14 mouse cellular contexts compared by ENCODE assay signal in genomic region chr5:108645651-108646342, GRCm38 (mm10). TPM values are rescaled to one million over a fixed set of nuclear protein-coding genes. Genes with fewer than 3 reads are reported as not detected.
DNase-seq lines count a peak whose midpoint lies in the region; TF ChIP-seq lines count a peak whose summit lies in the region.
"Had no signal": no experiment of that assay in that cellular context is flagged by ENCODE, and none has a peak within 500 bp of the region (broad histone marks: within the 10 kb centered on the region; RNA-seq: fewer than 3 reads in every experiment).

No protein-coding gene starts in this region.

- no peak overlapping the region for H3K4me3 ChIP-seq in heart, adult 2 months
- H3K4me3 ChIP-seq: embryonic facial prominence, embryonic 12.5 days; limb, embryonic 15.5 days; neural tube, embryonic 13.5 days had no signal

- no peak overlapping the region for H3K9ac ChIP-seq in heart, adult 2 months (ENCODE audit: low read depth, low read length)
- H3K9ac ChIP-seq: embryonic facial prominence, embryonic 12.5 days; limb, embryonic 15.5 days; neural tube, embryonic 13.5 days had no signal

- 81% methylated on average over 9 of the region's 9 CpGs for whole genome bisulfite sequencing in heart, adult 2 months

- peak; percentile 44 for TF ChIP-seq CTCF in heart, adult 2 months (IDR thresholded peaks at IDR 0.05)
- no peak for TF ChIP-seq CTCF in brain, embryonic 14.5 days (IDR thresholded peaks at IDR 0.05; ENCODE audit: borderline replicate concordance, extremely low read depth, insufficient read depth, insufficient read length)

- no peak overlapping the region for H3K27ac ChIP-seq in heart, adult 2 months
- H3K27ac ChIP-seq: embryonic facial prominence, embryonic 12.5 days; limb, embryonic 15.5 days; neural tube, embryonic 13.5 days had no signal

- TF ChIP-seq POLR2A in heart, adult 2 months (IDR thresholded peaks at IDR 0.05; ENCODE audit: insufficient read depth, low read depth, low read length) = no peak
- no peak for TF ChIP-seq POLR2A in brain, embryonic 14.5 days (IDR thresholded peaks at IDR 0.05; ENCODE audit: borderline replicate concordance, extremely low read depth, insufficient read depth, insufficient read length, poor library complexity, severe bottlenecking)

- H3K4me1 ChIP-seq in heart, adult 2 months (ENCODE audit: control insufficient read depth, insufficient read depth, low read length) = no peaks in the 10 kb centered on the region
- H3K4me1 ChIP-seq: embryonic facial prominence, embryonic 12.5 days; limb, embryonic 15.5 days; neural tube, embryonic 13.5 days had no signal

- H3K79me2 ChIP-seq in heart, adult 2 months (replicated peaks; ENCODE audit: control insufficient read depth, insufficient read depth, low read length) = no peaks in the 10 kb centered on the region; the same call in 1 of the 2 replicates

- H3K27me3 ChIP-seq in heart, adult 2 months (ENCODE audit: control insufficient read depth, insufficient read depth, low read length) = no peaks in the 10 kb centered on the region
- H3K27me3 ChIP-seq: embryonic facial prominence, embryonic 12.5 days; limb, embryonic 15.5 days; neural tube, embryonic 13.5 days had no signal

- intact Hi-C loops in heart, adult 2 months (cut with DNase I) = no loop called here
- intact Hi-C loops in heart, postnatal 36 days (cut with DNase I) = no loop called here
- intact Hi-C loops in left cerebral cortex, postnatal 4 days (cut with DNase I) = no loop called here

- DNase-seq in heart, adult 2 months = no peak
- DNase-seq in heart, postnatal 36 days = no peak
- peak; percentile 82 for DNase-seq in left cerebral cortex, postnatal 4 days
- DNase-seq in left cerebral cortex, adult 8-10 months (ENCODE audit: low spot score in 2 of 2) = no peak
- peak; percentile 21 for DNase-seq in brain, embryonic 14.5 days (ENCODE audit: low read depth)
- peak; percentile 72 to 77 for DNase-seq in cerebellum, postnatal 25 days
- DNase-seq in adrenal gland, adult 18-20 months (ENCODE audit: low spot score in 2 of 2) = no peak
- DNase-seq in retina, postnatal 1 day = no peak
- DNase-seq: kidney, postnatal 4 days; thymus, adult 18-20 months had no signal

- no peak for TF ChIP-seq EP300 in heart, adult 2 months (IDR thresholded peaks at IDR 0.05; ENCODE audit: insufficient read depth, low read depth, low read length)

- H3K36me3 ChIP-seq in heart, adult 2 months (ENCODE audit: control insufficient read depth, insufficient read depth, low read length) = no peaks in the 10 kb centered on the region

RNA-seq across cellular contexts. Expression of gene Idua, which starts 14.3 kb away (rescaled TPM):
- total RNA-seq in heart, adult 2 months (2021) = 10 to 100 TPM; 21.7 to 23.2 TPM
- polyA plus RNA-seq in heart, adult 2 months (2012; rRNA removed) = 30.4 and 33.3 TPM in 2 replicates
- total RNA-seq in heart, postnatal 36 days (2021) = 10 to 100 TPM; 21.6 to 21.8 TPM
- total RNA-seq in left cerebral cortex, postnatal 4 days (2021) = 1 to 10 TPM; 9.8 to 9.9 TPM
- 10 to 100 TPM; 19.0 to 25.3 (median 23.0) TPM for total RNA-seq in left cerebral cortex, adult 8-10 months (2022)
- polyA plus RNA-seq in brain, embryonic 14.5 days (2012; rRNA removed) = 16.3 and 17.6 TPM in 2 replicates
- 10 to 100 TPM; 14.3 to 14.8 TPM for total RNA-seq in adrenal gland, adult 18-20 months (2021)

RNA-seq across cellular contexts. Expression of gene Tmem175, which starts 16.2 kb away (rescaled TPM):
- 1 to 10 TPM; 8.3 to 9.6 TPM for total RNA-seq in heart, adult 2 months (2021)
- polyA plus RNA-seq in heart, adult 2 months (2012; rRNA removed) = 26.1 and 36.0 TPM in 2 replicates
- total RNA-seq in heart, postnatal 36 days (2021) = 10 to 100 TPM in 1 of 2 experiments, 1 to 10 TPM in 1; 9.8 to 11.8 TPM
- 10 to 100 TPM; 24.3 to 25.3 TPM for total RNA-seq in left cerebral cortex, postnatal 4 days (2021)
- 10 to 100 TPM; 37.1 to 43.1 (median 39.5) TPM for total RNA-seq in left cerebral cortex, adult 8-10 months (2022)
- 32.6 and 39.4 TPM in 2 replicates for polyA plus RNA-seq in brain, embryonic 14.5 days (2012; rRNA removed)
- total RNA-seq in adrenal gland, adult 18-20 months (2021) = 10 to 100 TPM; 17.2 to 25.4 TPM

RNA-seq across cellular contexts. Expression of gene Gak, which starts 16.2 kb away (rescaled TPM):
- total RNA-seq in heart, adult 2 months (2021) = 10 to 100 TPM; 19.6 to 20.4 TPM
- 23.3 and 28.3 TPM in 2 replicates for polyA plus RNA-seq in heart, adult 2 months (2012; rRNA removed)
- total RNA-seq in heart, postnatal 36 days (2021) = 10 to 100 TPM; 22.2 to 22.5 TPM
- total RNA-seq in left cerebral cortex, postnatal 4 days (2021) = 10 to 100 TPM; 72.0 to 78.4 TPM
- total RNA-seq in left cerebral cortex, adult 8-10 months (2022) = 100 to 1,000 TPM in 1 of 4 experiments, 10 to 100 TPM in 3; 97.5 to 105 (median 99.5) TPM
- polyA plus RNA-seq in brain, embryonic 14.5 days (2012; rRNA removed) = 62.7 and 68.3 TPM in 2 replicates
- total RNA-seq in adrenal gland, adult 18-20 months (2021) = 10 to 100 TPM; 78.1 to 94.1 TPM

RNA-seq across cellular contexts. Expression of gene Dgkq, which starts 23.7 kb away (rescaled TPM):
- total RNA-seq in heart, adult 2 months (2021) = 1 to 10 TPM; 5.0 to 6.6 TPM
- polyA plus RNA-seq in heart, adult 2 months (2012; rRNA removed) = 9.2 and 15.6 TPM in 2 replicates
- total RNA-seq in heart, postnatal 36 days (2021) = 1 to 10 TPM; 8.9 TPM
- total RNA-seq in left cerebral cortex, postnatal 4 days (2021) = 10 to 100 TPM; 55.4 to 68.1 TPM
- total RNA-seq in left cerebral cortex, adult 8-10 months (2022) = 10 to 100 TPM; 47.3 to 67.4 (median 51.3) TPM
- 63.9 and 67.7 TPM in 2 replicates for polyA plus RNA-seq in brain, embryonic 14.5 days (2012; rRNA removed)
- total RNA-seq in adrenal gland, adult 18-20 months (2021) = 10 to 100 TPM; 19.9 to 21.3 TPM

RNA-seq across cellular contexts. Expression of gene Slc26a1, which starts 29.6 kb away (rescaled TPM):
- total RNA-seq in heart, adult 2 months (2021) = not detected
- polyA plus RNA-seq in heart, adult 2 months (2012; rRNA removed) = 0.06 and 0.12 TPM in 2 replicates
- total RNA-seq in heart, postnatal 36 days (2021) = not detected
- total RNA-seq in left cerebral cortex, postnatal 4 days (2021) = 1 to 10 TPM; 3.8 to 4.2 TPM
- 1 to 10 TPM; 1.0 to 1.3 (median 1.1) TPM for total RNA-seq in left cerebral cortex, adult 8-10 months (2022)
- polyA plus RNA-seq in brain, embryonic 14.5 days (2012; rRNA removed) = 4.0 and 4.5 TPM in 2 replicates
- under 1 TPM; 0.06 to 0.23 TPM for total RNA-seq in adrenal gland, adult 18-20 months (2021)
- polyA plus RNA-seq: small intestine, adult 2 months had no signal

Comparison
In these comparisons a context has a peak if more than half of its experiments do, and no peak if none do; other contexts are left out.
1. DNase-seq: peak in left cerebral cortex, postnatal 4 days (single experiment), brain, embryonic 14.5 days (single experiment) and cerebellum, postnatal 25 days (2 of 2); none in heart, adult 2 months (0 of 2), heart, postnatal 36 days (0 of 2), left cerebral cortex, adult 8-10 months (0 of 2), adrenal gland, adult 18-20 months (0 of 2) and retina, postnatal 1 day (single experiment).